Mouse (Mus musculus) CH12.LX (cell line): ENCODE measurements around the gene Atp1a1. TPM values are rescaled to one million over a fixed set of nuclear protein-coding genes. Genes with fewer than 3 reads are reported as not detected.

ENCODE experiments used
- DNase-seq: peaks from one replicate; pipeline ENCODE4 v3.0.0-alpha.2; 2013; ENCODE audit errors: extremely low read depth
- H3K27ac ChIP-seq: 2 replicates; pipeline ENCODE4 v1.5.1; 2012; ENCODE audit warnings: low read depth, mild to moderate bottlenecking, control low read depth, moderate library complexity; ENCODE audit not compliant: insufficient read depth
- H3K27me3 ChIP-seq: replicated peaks from 2 replicates; pipeline ENCODE3; 2012; ENCODE audit warnings: inconsistent platforms
- H3K36me3 ChIP-seq, 2 experiments: replicated peaks in 1 of 2; 2 replicates each; pipeline versions ENCODE3 to v1.6.1; 2012; ENCODE audit warnings: inconsistent platforms in 1 of 2, low read length in 1 of 2, mild to moderate bottlenecking in 1 of 2, mixed read lengths in 1 of 2, moderate library complexity in 1 of 2; ENCODE audit not compliant: control insufficient read depth in 1 of 2, insufficient read depth in 1 of 2
- H3K4me1 ChIP-seq, 2 experiments: 2 replicates each; pipeline ENCODE4 v1.6.1; 2012; ENCODE audit warnings: inconsistent platforms in 1 of 2, moderate library complexity in 1 of 2; ENCODE audit not compliant: insufficient read depth in 2 of 2, control insufficient read depth in 1 of 2
- H3K4me2 ChIP-seq: 2 replicates; pipeline ENCODE4 v1.6.1; 2012; ENCODE audit warnings: low read depth, mild to moderate bottlenecking, control low read depth; ENCODE audit not compliant: poor library complexity, insufficient read depth, severe bottlenecking
- H3K4me3 ChIP-seq, 3 experiments: fragments of 150-350 bp in 1 of 3; sonication (generic) in 1 of 3; replicated peaks in 1 of 3; 2 replicates each; pipeline versions ENCODE3 to v1.5.1; 2011 to 2012; ENCODE audit warnings: low read depth in 2 of 3, low read length in 2 of 3, mild to moderate bottlenecking in 2 of 3, moderate library complexity in 2 of 3, control low read depth in 1 of 3, improper control_type of control experiment in 1 of 3, inconsistent platforms in 1 of 3, mixed read lengths in 1 of 3; ENCODE audit not compliant: poor library complexity in 1 of 3
- H3K79me2 ChIP-seq: replicated peaks from 2 replicates; pipeline ENCODE4 v1.6.1; 2012; ENCODE audit warnings: mild to moderate bottlenecking, moderate library complexity; ENCODE audit not compliant: control insufficient read depth, poor library complexity, insufficient read depth, severe bottlenecking; ENCODE audit errors: extremely low read depth
- H3K9ac ChIP-seq: 2 replicates; pipeline ENCODE4 v1.6.1; 2012; ENCODE audit warnings: low read depth, mild to moderate bottlenecking, control low read depth, moderate library complexity; ENCODE audit not compliant: insufficient read depth
- H3K9me3 ChIP-seq: replicated peaks from 2 replicates; pipeline ENCODE3; 2012; ENCODE audit warnings: low read length, inconsistent platforms, mixed read lengths
- CHD2 ChIP-seq: IDR thresholded peaks from 2 replicates; pipeline ENCODE4 v1.6.1; 2011; ENCODE audit warnings: low read length, improper control_type of control experiment
- E2F4 ChIP-seq: IDR thresholded peaks from 2 replicates; pipeline ENCODE4 v1.6.1; 2011; ENCODE audit warnings: low read depth, low read length, improper control_type of control experiment; ENCODE audit not compliant: insufficient replicate concordance
- ELF1 ChIP-seq: IDR thresholded peaks from 2 replicates; pipeline ENCODE4 v1.6.1; 2014; ENCODE audit warnings: low read depth, mild to moderate bottlenecking, inconsistent platforms, low read length, improper control_type of control experiment
- GABPA ChIP-seq: IDR thresholded peaks from 2 replicates; pipeline ENCODE4 v1.6.1; 2012; ENCODE audit warnings: low read depth, low read length, improper control_type of control experiment, inconsistent platforms; ENCODE audit not compliant: insufficient replicate concordance
- HCFC1 ChIP-seq: IDR thresholded peaks from 2 replicates; pipeline ENCODE4 v1.6.1; 2012; ENCODE audit warnings: low read depth, mild to moderate bottlenecking, inconsistent platforms, low read length, improper control_type of control experiment
- JUN ChIP-seq: IDR thresholded peaks from 2 replicates; pipeline ENCODE4 v1.6.1; 2011; ENCODE audit warnings: low read depth, mild to moderate bottlenecking, low read length, improper control_type of control experiment, moderate library complexity; ENCODE audit not compliant: insufficient read depth
- MAX ChIP-seq: IDR thresholded peaks from 2 replicates; pipeline ENCODE4 v1.6.1; 2011; ENCODE audit warnings: low read length, improper control_type of control experiment
- MAZ ChIP-seq: IDR thresholded peaks from 2 replicates; pipeline ENCODE4 v1.6.1; 2012; ENCODE audit warnings: low read depth, mild to moderate bottlenecking, inconsistent platforms, low read length, improper control_type of control experiment, moderate library complexity
- MEF2A ChIP-seq: IDR thresholded peaks from 2 replicates; pipeline ENCODE4 v1.6.1; 2014; ENCODE audit warnings: low read depth, mild to moderate bottlenecking, inconsistent platforms, low read length, improper control_type of control experiment, borderline replicate concordance
- MYC ChIP-seq: IDR thresholded peaks from 2 replicates; pipeline ENCODE4 v1.6.1; 2011; ENCODE audit warnings: low read depth, mild to moderate bottlenecking, improper control_type of control experiment, low read length
- PAX5 ChIP-seq: IDR thresholded peaks from 2 replicates; pipeline ENCODE4 v1.6.1; 2012; ENCODE audit warnings: low read length, inconsistent platforms, mixed read lengths
- POLR2A ChIP-seq: IDR thresholded peaks from 2 replicates; pipeline ENCODE4 v1.6.1; 2011; ENCODE audit warnings: low read depth, mild to moderate bottlenecking, improper control_type of control experiment, low read length
- RAD21 ChIP-seq: IDR thresholded peaks from 2 replicates; pipeline ENCODE4 v1.6.1; 2011; ENCODE audit warnings: low read depth, mild to moderate bottlenecking, low read length, improper control_type of control experiment, moderate library complexity
- SIN3A ChIP-seq: IDR thresholded peaks from 2 replicates; pipeline ENCODE4 v1.6.1; 2012; ENCODE audit warnings: low read length, improper control_type of control experiment, inconsistent platforms
- TBP ChIP-seq: conservative IDR thresholded peaks from 2 replicates; pipeline ENCODE4 v1.6.1; 2011; ENCODE audit warnings: low read depth, low read length, improper control_type of control experiment
- USF1 ChIP-seq: IDR thresholded peaks from 2 replicates; pipeline ENCODE4 v1.6.1; 2014; ENCODE audit warnings: low read depth, mild to moderate bottlenecking, inconsistent platforms, low read length, improper control_type of control experiment
- ZC3H11A ChIP-seq: IDR thresholded peaks from 2 replicates; pipeline ENCODE4 v1.6.1; 2012; ENCODE audit warnings: low read depth, mild to moderate bottlenecking, inconsistent platforms, low read length, improper control_type of control experiment
- ZKSCAN1 ChIP-seq: IDR thresholded peaks from 2 replicates; pipeline ENCODE4 v1.6.1; 2012; ENCODE audit warnings: low read depth, inconsistent platforms, low read length, improper control_type of control experiment, borderline replicate concordance
- ZMIZ1 ChIP-seq: IDR thresholded peaks from 2 replicates; pipeline ENCODE4 v1.6.1; 2012; ENCODE audit warnings: low read depth, mild to moderate bottlenecking, inconsistent platforms, low read length, improper control_type of control experiment
- ZNF384 ChIP-seq: IDR thresholded peaks from 2 replicates; pipeline ENCODE4 v1.6.1; 2012; ENCODE audit warnings: low read depth, low read length, improper control_type of control experiment, inconsistent platforms
- dilution Hi-C: fragments of 300-500 bp; cut with MboI; formaldehyde crosslinking; loops from 2 replicates; pipeline ENCODE4 v1.14.3; 2020; ENCODE audit warnings: low sequenced_read_pairs; ENCODE audit not compliant: extremely low pct_unique_long_range_greater_than_20kb, extremely low pct_ligation_motif_present
- in situ Hi-C: fragments of 300-500 bp; cut with MboI; formaldehyde crosslinking; loops from 3 replicates; pipeline ENCODE4 v1.14.3; 2019; ENCODE audit warnings: low sequenced_read_pairs, low pct_ligation_motif_present, low pct_unique_long_range_greater_than_20kb, mixed read lengths
- polyA plus RNA-seq: library from polyadenylated mRNA; unstranded; fragments of >175 nt; gene quantifications from 2 replicates; pipeline ENCODE4 v1.2.1, GENCODE M21; 2012; ENCODE audit warnings: low read depth; ENCODE audit not compliant: insufficient read length
- total RNA-seq, 2 experiments: library from RNA; depleted of rRNA; stranded (reverse); fragments of 300-350 nt in 1 of 2; fragments of >200 nt in 1 of 2; gene quantifications; 2 replicates each; pipeline ENCODE4 v1.2.3; 2012 to 2014

The Atp1a1 gene
- total and polyA plus RNA-seq, 3 experiments: 215 to 337 (median 219) TPM

DNA sequence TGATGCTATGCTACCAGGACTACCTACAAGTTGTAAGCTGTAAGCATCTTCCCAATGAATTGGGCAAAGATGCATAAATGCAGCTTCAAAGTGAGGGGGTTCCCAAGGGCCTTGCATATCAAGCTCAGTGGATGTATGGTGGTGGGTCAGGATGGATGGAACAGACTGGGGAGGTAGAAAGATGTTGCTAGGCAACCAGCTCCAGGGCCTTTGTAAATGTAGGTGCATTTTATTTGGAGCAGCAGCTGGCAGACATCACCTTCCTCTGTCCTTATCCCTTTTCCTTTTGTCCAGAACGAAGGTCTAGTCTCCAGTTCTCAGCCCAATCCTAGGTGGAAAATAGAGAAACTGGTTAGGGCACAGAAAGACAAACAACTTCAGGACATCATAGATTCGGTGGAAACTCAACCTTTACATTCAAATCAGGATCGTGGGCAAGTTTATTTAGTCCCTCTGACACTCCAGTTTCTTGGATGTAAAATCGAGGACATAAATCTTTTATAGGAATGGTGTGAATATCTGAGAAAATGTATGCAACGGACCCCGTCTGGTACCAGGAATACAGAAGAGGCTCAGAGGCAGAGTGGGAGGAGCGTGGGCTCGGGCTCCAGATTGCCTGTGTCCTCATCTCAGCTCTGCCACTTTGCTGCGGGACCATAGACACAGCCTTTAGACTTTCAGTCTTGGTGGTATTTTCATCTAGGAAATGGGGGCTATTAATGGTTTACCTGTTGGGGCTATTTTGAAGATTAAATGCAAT, 29.8 kb upstream of the Atp1a1 start:
- in situ Hi-C loops (no loop called here), dilution Hi-C loops (no loop called here)
- Histone ChIP-seq H3K27me3 (no peaks in the 10 kb centered on the region), H3K4me1 (no peaks in the 10 kb centered on the region), H3K4me2 (no peak overlapping the region), H3K36me3 (no peaks in the 10 kb centered on the region), H3K4me3 (no peak overlapping the region), H3K27ac (no peak overlapping the region), H3K79me2 (no peaks in the 10 kb centered on the region), H3K9me3 (no peaks in the 10 kb centered on the region), H3K9ac (no peak overlapping the region)
- no peak for DNase-seq
- TF ChIP-seq ZKSCAN1: no peak
- TF ChIP-seq TBP: no peak
- no peak for TF ChIP-seq MYC
- no peak for TF ChIP-seq USF1
- no peak for TF ChIP-seq POLR2A
- no peak for TF ChIP-seq JUN
- no peak for TF ChIP-seq CHD2
- no peak for TF ChIP-seq GABPA
- no peak for TF ChIP-seq ZC3H11A
- TF ChIP-seq ELF1: no peak
- TF ChIP-seq HCFC1: no peak
- no peak for TF ChIP-seq ZNF384
- TF ChIP-seq MEF2A: no peak
- TF ChIP-seq SIN3A: no peak
- TF ChIP-seq PAX5: no peak
- no peak for TF ChIP-seq MAX
- no peak for TF ChIP-seq E2F4
- no peak for TF ChIP-seq MAZ

GRCm38 (mm10) chr3:101628255-101628654, 23.8 kb upstream of the Atp1a1 start:
- H3K79me2 ChIP-seq: no peaks in the 10 kb centered on the region
- H3K4me1 ChIP-seq: no peaks in the 10 kb centered on the region
- no peak overlapping the region for H3K27ac ChIP-seq
- no peak overlapping the region for H3K4me3 ChIP-seq
- TF ChIP-seq MEF2A: no peak
- no peak for TF ChIP-seq RAD21
- TF ChIP-seq ZMIZ1: no peak
- no peak for TF ChIP-seq ELF1
- H3K4me2 ChIP-seq: no peak overlapping the region
- in situ Hi-C loops: no loop called here
- H3K27me3 ChIP-seq: no peaks in the 10 kb centered on the region
- H3K9me3 ChIP-seq: no peaks in the 10 kb centered on the region
- H3K9ac ChIP-seq: no peak overlapping the region
- DNase-seq: no peak
- H3K36me3 ChIP-seq: no peaks in the 10 kb centered on the region
- dilution Hi-C loops: no loop called here
